Mouse (Mus musculus): Measurements from ENCODE around the gene Hnrnph3.
"Not testable (repeated sequence)": the region's sequence is repeated elsewhere in the genome, so short reads cannot be mapped to it uniquely, and the experiment has no call there.

Gene Hnrnph3

DNA sequence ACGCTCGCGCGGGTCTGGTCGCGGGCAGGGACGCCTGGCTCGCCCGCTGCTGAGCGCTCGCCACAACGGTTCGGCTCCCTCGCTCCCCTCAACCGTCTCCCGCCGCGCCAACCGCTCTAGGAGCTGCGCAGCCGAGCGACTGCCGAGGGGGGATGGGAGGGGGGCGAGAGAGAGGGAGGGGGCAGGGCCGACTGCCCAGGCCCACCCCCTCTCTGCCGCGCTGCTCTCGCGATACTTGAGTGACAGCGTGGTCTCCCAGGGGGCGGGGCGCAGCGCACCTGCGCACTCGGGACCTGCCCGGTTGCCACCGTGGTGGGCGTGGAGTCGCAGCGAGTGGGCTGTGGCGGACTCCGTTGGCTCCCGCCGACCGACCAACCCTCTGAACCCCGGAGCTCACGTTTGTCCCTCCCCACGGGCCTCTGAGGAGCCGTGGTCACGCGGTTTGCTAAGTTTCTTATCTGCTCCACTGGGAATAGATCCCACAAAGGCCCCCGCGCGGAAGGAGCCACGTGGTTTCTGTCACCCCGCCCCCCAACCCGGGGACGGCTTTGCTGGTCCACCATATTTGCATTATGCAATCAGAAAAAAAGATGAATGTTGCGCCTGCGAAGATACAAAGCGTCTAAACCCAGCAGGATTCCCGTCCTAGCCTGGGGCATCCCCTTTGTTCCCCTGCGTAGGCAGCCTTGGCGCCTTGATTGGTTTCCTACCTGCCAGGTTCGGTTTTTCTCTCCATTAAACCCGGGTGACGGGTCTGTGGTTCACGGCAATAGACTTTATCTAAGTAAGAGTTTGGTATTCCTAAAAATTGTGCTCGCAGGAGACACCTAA lies at the start of gene Hnrnph3, which contains the start of gene Pbld2:
Gene Hnrnph3, minus strand, starts transcription at position 469 of the 831 bp plus-strand sequence.
Gene Pbld2, plus strand, starts transcription at position 567 of the 831 bp plus-strand sequence.
- DNase-seq (ENCODE audit: low read depth, low spot score), result peak; percentile 98

DNA sequence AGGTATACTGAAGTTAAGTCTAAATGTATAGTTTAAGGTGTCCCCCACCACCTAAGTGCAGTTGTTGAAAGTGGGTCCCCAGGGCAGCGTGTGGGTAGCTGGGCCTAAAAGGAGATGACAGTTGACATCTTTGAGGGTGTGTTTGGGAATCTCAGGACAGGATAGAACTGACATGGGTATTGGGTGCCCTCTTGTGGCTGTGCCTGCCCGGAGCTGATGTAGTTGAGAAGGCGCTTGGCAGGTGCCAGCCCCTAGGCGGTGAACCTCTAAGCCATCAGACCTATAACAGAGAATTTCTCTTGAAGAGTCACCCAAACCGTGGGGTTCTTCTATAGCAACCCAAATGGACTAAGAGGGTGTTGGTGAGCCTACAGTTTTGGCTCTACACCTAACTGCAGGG lies 42.0 kb upstream of the Hnrnph3 start:
- DNase-seq (ENCODE audit: low read depth, low spot score), result peak; percentile 69

DNA sequence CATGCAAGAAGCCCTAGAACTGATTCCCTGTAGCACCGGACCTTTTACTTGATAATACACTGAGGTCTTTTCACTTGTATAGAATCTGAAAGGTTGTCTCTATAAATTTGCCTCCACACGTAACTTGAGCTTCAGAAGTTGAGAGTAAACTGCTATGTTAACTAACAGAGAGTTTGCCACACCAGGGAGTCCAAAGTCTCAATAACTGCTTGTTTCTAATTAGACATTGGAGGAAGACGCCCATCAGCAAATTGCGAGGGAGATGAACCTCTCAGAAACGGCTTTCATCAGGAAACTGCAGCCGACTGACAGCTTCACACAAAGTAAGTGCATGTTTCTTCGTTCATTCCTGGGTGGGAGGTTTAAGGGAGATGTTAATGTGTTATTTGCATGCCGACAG lies 41.5 kb upstream of the Hnrnph3 start:
- DNase-seq (ENCODE audit: low read depth, low spot score), result no peak

DNA sequence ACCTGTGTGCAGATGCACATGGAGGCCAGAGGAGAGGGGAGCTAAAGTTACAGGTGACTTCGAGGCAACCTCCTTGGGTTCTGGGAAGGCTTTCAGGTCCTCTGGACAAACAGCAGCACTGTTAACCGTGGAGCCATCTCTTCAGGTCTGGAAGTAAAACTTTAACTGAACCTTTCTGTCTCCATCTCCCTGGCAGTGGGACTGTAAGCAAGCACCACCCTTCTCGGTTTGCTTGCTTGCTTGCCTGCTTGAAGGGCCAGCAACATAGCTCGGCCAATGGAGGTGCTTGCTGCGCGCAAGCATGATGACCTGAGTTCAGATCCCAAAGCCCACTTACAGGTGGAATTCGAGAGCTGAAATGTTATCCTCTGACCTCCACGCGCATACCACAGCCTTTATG lies 40.5 kb upstream of the Hnrnph3 start:
- no peak for DNase-seq (ENCODE audit: low read depth, low spot score)

DNA sequence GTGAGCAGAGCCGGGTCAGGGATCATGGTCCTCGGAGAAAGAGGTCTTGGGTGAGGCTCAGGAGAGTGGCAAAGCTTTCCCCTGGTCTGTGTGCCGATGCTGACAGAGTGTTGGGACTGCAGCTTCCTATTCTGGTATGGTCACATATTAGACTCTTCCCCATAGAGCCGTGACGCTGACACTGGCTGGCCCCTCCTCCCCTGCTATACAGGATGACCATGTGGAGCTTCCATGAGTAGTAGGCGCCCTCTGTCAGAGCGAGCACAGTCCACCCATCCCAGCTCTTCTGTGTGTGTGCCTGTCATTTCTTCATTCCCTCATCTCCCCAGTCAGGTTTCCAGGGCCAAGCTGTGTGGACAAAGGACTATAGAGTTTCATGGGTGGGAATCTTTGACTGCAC lies 39.3 kb upstream of the Hnrnph3 start:
- DNase-seq (ENCODE audit: low read depth, low spot score), result no peak

DNA sequence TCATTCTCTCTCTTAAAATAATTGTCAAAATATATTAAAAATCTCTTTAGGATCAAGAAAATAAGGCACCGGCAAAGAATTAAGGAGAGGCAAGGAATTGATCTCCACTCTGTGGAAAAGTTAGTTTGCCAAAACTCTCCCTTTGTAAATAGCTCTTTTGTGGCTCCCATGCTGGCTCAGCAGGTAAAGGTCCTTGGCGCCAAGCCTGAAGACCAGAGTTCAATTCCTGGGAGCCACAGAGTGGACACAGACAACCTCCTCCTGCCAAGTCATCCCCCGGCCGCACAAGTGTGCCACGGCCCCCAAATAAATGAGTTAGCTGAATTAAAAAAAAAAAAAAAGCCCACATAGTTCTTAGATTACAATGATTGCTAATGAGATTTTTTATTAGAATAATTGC lies 38.7 kb upstream of the Hnrnph3 start:
- DNase-seq (ENCODE audit: low read depth, low spot score), result no peak

DNA sequence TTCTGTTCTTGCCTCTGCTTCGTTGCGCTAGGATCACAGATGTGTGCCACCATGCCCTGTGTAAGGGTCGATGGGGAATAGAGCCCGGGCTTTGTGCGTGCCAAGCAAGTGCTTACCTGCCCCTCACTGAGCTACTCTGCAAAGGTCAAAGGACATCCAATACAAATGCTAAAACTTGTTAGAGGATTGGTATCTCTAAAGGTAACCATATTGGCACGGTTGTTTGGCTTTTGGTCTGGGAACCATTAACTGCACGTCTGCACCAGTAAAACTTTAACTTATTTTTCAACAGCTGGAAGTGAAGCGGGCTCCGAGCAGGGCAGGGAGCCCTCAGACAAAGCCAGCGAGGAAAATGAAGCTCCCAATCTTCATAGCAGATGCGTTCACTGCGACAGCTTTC lies 37.2 kb upstream of the Hnrnph3 start:
- no peak for DNase-seq (ENCODE audit: low read depth, low spot score)

DNA sequence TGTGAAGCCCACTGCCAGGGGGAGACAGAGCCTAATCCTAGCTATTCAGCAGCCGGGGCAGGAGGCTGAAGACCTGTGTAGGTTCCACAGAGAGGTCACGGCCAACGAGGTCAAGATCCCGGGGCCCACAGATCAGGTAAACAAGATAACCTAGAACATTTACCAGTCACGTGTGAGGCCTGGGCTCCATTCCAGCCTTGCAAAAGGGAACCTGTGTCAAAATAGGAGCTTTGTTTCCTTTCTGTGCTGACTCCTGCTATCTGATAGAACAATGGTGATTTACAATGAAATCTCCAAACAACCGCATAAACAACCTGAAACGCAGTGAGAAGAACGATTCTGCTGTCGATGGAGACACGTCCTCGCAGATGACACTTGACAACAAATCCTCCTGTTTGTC lies 36.4 kb upstream of the Hnrnph3 start:
- DNase-seq (ENCODE audit: low read depth, low spot score), result no peak

DNA sequence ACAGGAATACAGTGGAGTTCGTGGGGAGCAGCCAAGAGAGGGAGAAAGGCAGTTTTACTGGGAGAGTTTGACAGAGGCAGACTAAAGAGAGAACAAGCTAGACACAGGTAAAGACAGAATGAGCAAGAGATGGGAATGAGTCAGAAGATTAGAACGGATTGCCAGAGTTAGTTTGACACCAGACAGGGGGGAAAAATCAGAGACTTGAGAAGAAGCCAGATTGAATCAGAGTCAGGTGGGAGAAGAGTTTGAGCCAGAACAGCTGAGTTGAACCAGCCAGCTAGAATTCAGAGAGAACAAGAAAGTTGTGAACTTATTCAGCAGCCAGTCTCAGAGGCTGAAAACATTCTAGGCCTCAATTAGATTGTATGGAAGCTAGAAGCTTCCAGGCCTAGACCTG lies 35.8 kb upstream of the Hnrnph3 start, which contains the start of gene Pbld1:
Gene Pbld1, plus strand, starts transcription at position 301 of the 400 bp plus-strand sequence.
- DNase-seq (ENCODE audit: low read depth, low spot score), result no peak

DNA sequence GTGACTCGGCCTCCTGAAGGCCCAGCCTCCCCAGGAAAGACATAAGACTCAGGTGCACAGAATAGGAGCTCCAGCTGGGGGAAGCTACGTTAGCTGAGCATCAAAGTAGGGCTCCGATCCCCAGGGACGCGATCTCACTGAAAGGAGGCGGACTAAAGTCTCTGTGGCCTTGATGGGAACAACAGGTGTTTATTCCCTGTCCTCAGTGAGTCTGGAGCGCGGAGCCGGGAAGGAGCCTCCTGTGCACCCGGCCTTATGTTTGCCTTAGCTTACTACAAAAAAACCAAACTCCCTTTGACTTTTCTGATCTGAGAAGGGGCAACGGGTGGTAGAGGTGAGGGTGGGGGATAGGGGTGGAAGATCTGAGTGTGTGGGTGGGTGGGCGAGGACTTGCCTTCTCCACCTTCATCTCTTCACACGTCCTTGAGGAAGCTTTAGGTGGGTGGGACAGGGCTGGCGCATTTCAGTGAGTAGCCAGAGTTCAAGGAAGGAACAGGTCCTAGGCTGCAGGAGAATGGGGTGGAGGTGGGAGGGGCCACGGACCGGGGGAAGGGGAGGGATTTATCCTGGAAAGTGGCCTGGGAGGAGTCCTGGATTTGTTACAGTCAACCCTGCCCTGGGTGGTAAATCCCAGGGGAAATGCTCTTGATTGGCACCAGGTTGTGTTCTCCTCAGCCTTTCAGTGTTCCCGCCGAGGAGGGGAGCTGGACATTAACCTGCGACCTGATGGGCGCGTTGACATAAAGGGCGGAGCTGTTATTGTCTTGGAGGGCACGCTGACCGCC lies 33.1 kb upstream of the Hnrnph3 start:
- DNase-seq (ENCODE audit: low read depth, low spot score), result no peak

DNA sequence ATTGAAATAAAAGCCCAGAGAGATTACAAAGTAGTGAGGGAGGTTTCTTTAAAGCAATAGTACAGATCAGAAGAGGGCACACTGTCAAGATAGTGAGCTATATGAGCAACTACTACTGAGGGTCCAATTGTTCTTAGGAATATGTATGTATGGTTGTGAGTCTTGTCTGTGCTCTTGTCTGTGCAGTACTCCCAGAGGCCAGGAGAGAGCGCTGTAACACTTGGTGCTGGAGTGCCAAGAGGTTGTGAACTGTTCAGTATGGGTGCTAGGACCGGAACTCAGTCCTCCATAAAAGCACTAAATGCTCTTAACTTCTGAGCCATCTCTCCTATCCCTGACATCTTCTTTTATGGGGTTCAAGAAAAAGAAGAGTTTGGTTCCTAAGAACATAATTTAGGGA lies 30.6 kb upstream of the Hnrnph3 start:
- no peak for DNase-seq (ENCODE audit: low read depth, low spot score)

DNA sequence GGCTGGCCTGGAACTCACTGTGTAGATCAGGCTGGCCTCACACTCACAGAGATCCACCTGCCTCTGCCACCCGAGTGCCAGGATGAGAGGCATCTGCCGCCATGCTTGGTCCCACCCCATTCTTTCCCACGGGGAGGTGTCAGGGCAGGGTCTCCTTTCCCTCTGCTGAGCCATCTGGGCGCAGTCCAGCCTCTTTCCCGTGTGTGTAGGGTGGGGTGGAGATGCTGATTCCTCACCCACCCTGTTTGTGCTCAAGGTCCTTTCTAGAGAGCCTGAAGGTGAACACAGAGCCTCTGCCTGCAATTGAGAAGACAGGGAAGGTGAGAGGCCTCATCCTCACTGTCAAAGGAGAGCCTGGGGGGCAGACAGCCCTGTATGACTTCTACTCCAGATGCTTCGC lies 30.1 kb upstream of the Hnrnph3 start:
- not testable (repeated sequence) for DNase-seq (ENCODE audit: low read depth, low spot score)

DNA sequence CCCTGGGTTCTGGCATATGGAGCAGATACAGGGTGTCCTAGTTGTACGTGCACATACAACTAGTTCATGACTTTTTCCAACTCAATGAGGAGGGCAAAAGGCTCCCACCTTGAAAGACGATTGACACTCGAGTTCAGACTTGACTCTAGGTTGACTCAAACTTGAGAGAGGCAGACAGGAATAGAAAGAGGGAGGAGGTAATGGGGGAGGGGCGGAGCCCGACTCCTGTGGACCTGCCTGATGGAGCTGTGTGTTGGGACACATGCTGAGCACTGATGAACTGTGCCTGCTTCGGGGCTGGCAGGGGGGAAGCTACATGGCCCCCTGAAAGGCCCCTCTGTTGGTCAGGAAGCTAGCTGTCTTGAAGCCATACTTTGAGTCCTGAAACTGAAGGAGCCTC lies 29.0 kb upstream of the Hnrnph3 start:
- DNase-seq (ENCODE audit: low read depth, low spot score), result no peak

DNA sequence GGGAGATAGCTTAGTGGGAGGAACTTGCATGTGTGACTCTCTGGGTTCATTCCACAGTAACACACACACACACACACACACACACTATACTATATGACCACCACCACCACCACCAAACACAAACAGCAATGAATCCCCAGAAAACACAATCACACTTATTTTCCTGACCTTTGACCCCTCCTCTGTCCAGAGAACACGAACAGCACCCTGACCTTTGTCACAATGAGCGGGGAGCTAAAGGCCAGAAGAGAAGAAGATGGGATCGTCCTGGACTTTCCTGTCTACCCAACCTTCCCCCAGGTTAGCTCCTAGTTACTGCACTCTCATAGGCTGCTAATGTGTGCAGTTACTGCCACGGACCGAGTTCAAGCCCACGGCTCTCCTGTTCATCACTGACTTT lies 28.0 kb upstream of the Hnrnph3 start:
- DNase-seq (ENCODE audit: low read depth, low spot score), result no peak

DNA sequence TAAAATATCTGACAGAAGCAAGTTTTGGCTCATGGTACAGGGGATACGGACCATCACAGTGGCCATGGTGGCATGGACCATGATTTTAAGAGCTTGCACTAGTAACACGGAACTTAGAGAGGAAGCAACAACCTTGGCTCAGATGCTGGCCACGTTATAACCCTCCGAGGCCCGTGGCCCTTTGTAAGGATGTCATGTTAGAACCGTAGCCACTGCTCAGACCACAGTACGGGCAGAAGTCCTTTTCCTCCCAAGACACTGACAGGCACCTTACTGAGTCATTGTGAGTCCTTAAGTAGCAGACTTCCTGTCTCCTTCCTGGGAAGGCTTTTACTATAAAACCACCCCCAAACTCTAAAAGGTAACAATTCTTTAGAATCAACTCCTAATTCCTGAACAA lies 27.2 kb upstream of the Hnrnph3 start:
- no peak for DNase-seq (ENCODE audit: low read depth, low spot score)

DNA sequence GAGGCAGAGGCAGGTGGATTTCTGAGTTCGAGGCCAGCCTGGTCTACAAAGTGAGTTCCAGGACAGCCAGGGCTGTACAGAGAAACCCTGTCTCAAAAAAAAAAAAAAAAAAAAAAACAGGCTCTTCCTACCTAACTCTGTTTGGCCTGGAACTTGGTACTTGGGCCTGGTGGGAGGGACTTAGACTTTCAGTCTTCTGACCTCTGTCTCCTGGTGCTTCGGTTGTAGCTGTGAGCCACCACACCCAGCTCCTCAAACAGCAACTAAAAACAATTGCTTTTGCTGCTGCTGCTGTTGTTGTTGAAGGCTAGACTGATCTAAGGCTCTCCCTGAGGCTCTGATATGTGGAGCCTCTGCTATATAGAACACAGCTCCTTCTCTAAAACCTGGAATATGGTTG lies 25.1 kb upstream of the Hnrnph3 start:
- DNase-seq (ENCODE audit: low read depth, low spot score), result no peak

DNA sequence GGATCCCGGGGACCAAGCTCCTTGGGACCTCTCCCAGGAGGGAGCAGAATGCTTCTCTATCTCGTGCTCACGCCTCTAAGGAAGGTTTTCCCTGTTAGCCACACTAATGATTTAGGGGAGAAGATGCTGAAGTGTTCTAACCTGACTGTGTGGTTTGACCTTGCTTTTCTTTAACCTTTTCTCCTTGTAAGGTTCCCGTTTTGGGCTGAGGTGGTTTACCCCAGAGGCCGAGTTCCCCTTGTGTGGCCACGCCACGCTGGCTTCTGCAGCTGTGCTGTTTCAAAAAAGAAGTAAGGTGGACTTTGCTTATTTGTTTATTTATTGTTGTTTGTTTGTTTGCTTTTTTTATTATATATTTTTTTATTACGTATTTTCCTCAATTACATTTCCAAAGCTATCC lies 23.7 kb upstream of the Hnrnph3 start:
- DNase-seq (ENCODE audit: low read depth, low spot score), result no peak

DNA sequence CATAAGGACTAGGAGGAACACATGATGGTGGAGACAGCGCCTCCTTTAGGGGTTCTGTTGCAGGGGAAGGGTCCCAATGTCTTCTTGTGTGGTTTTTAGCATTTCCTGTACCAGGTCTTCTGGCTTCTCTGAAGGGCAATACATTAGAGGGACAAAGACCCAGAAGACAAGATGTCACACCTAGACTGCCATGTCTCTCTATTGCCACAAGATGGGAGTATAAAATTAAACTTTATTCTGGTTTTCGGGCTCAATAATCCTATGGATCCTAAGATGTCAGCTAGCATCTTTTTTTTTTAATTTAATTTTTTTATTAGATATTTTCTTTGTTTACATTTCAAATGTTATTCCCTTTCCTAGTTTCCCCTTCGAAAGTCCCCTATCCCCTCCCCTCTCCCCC lies 19.1 kb upstream of the Hnrnph3 start:
- no peak for DNase-seq (ENCODE audit: low read depth, low spot score)

DNA sequence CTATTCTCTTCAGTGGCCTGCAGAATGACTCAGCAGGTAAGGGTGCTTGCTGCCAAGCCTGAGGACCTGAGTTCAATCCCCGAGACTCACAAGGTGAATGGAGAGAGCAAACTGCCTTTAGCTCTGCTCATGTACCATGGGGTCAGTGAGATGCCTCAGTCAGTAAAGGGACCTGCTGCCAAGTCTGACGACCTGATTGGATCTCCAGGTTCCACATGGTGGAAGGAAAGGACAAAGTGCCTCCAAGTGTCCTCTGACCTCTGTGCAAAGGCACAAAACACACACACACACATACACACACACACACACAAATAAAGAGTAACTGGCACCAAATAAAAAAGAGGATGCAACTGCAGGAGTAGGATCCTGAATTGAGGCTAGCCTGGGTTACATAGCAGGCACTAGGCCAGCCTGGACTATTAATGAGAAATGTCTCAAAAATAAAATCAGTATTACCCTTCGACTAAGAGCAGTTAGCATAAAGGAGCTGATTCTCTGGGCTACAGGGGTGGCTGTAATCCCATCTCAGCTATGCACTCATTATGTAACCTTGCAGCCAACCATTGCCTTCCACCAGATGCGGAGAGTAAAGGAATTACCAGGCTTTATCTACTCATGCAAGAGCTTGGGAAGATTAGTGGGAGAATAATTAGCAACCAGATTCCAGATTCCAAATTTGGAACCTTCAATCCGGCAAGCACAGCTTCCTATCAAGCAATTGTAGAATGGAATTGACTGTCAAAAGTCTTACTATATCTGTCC lies 16.0 kb upstream of the Hnrnph3 start:
- no peak for DNase-seq (ENCODE audit: low read depth, low spot score)

DNA sequence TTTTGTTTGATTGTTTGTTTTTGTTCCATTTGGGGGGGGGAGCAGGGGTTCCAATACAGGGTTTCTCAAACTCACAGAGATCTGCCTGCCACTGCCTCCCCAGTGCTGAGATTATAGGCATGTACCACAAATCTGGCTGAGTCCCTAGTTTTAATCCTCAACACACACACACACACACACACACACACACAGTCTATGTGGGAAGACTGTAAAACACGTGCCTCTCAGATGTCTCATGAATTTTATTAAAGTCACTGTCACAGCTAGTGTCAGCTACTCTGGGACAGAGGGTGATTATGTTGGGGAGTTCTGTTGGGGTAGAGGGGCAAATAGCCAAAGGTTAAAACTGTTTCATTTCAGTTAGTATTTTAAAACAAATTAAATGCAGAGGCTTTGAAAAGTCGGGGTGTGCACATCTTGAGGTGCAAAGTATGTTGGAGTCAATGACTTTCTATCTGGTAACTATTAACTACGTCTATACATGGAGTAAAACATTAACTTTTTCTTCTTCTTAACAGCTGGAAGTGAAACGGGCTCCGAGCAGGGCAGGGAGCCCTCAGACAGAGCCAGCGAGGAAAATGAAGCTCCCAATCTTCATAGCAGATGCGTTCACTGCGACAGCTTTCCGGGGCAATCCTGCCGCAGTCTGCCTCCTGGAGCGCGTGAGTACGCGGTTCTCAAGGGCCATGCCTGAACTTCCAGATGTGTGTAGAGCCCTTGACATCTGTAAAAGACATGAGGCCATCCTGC lies 14.7 kb upstream of the Hnrnph3 start:
- no peak for DNase-seq (ENCODE audit: low read depth, low spot score)

DNA sequence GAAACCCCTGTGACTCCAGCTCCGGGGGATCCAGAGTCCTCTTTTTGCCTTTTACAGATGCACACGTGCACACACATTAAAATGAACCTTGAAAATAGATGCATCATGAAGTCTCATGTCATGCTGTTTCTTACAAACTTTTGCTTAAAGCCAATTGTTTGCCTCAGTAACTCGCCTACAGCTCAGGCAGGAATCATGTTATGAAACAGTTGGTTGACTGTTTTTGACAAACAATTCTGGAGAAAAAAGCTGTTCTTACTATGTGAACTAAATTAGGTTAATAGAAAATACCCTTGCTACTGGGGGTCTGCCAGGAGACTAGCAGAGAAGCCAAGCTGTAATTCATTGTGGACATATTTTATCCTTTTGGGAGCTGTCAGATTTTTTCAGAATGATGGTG lies 8.9 kb upstream of the Hnrnph3 start:
- no peak for DNase-seq (ENCODE audit: low read depth, low spot score)
